Mouse (Mus musculus) liver, embryonic 15.5 days (tissue): ENCODE results near the gene Secisbp2. TPM values are rescaled to one million over a fixed set of nuclear protein-coding genes. Genes with fewer than 3 reads are reported as not detected.

Source experiments
- ATAC-seq: fragments of 200-750 bp; cut with Nextera tagmentation; 2 replicates; pipeline ENCODE4 v1.8.0; 2017; ENCODE audit warnings: moderate number of reproducible peaks, mild to moderate bottlenecking, moderate library complexity; ENCODE audit not compliant: insufficient read depth
- H3K27ac ChIP-seq: fragments of 300-500 bp; sonication (generic); replicated peaks from 2 replicates; pipeline ENCODE4 v1.5.1; 2015; ENCODE audit warnings: mild to moderate bottlenecking, inconsistent platforms
- H3K27me3 ChIP-seq: fragments of 300-500 bp; sonication (generic); 2 replicates; pipeline ENCODE4 v1.6.1; 2015; ENCODE audit warnings: mild to moderate bottlenecking, inconsistent platforms
- H3K36me3 ChIP-seq: fragments of 300-500 bp; sonication (generic); replicated peaks from 2 replicates; pipeline ENCODE4 v1.6.1; 2015; ENCODE audit warnings: moderate library complexity, mild to moderate bottlenecking, inconsistent platforms
- H3K4me1 ChIP-seq: fragments of 300-500 bp; sonication (generic); replicated peaks from 2 replicates; pipeline ENCODE4 v1.6.1; 2015; ENCODE audit warnings: inconsistent platforms
- H3K4me2 ChIP-seq: fragments of 300-500 bp; sonication (generic); 2 replicates; pipeline ENCODE4 v1.6.1; 2015; ENCODE audit warnings: moderate library complexity, mild to moderate bottlenecking, inconsistent platforms
- H3K4me3 ChIP-seq: fragments of 300-500 bp; sonication (generic); replicated peaks from 2 replicates; pipeline ENCODE4 v1.5.1; 2015; ENCODE audit warnings: mild to moderate bottlenecking, inconsistent platforms
- H3K9ac ChIP-seq: fragments of 300-500 bp; sonication (generic); 2 replicates; pipeline ENCODE4 v1.6.1; 2015; ENCODE audit warnings: moderate library complexity, mild to moderate bottlenecking, inconsistent platforms
- H3K9me3 ChIP-seq: fragments of 300-500 bp; sonication (generic); replicated peaks from 2 replicates; pipeline ENCODE4 v1.6.1; 2016; ENCODE audit warnings: inconsistent platforms
- WGBS: fragments of 180-500 bp; shearing (Covaris S2); methylation state at CpG from one replicate; pipeline ENCODE4 v1.1.7; 2015; ENCODE audit warnings: mixed read lengths; ENCODE audit not compliant: insufficient replicate concordance; 5-methylcytosine and 5-hydroxymethylcytosine counted together
- polyA plus RNA-seq: library from polyadenylated mRNA; unstranded; fragments of >200 nt; fragmentation: Nextera tagmentation; extraction: Ambion mirVana; gene quantifications from 2 replicates; pipeline ENCODE4 v1.2.1, GENCODE M21; 2015

The Secisbp2 gene
- polyA plus RNA-seq = 13.0 and 14.8 TPM in 2 replicates

DNA sequence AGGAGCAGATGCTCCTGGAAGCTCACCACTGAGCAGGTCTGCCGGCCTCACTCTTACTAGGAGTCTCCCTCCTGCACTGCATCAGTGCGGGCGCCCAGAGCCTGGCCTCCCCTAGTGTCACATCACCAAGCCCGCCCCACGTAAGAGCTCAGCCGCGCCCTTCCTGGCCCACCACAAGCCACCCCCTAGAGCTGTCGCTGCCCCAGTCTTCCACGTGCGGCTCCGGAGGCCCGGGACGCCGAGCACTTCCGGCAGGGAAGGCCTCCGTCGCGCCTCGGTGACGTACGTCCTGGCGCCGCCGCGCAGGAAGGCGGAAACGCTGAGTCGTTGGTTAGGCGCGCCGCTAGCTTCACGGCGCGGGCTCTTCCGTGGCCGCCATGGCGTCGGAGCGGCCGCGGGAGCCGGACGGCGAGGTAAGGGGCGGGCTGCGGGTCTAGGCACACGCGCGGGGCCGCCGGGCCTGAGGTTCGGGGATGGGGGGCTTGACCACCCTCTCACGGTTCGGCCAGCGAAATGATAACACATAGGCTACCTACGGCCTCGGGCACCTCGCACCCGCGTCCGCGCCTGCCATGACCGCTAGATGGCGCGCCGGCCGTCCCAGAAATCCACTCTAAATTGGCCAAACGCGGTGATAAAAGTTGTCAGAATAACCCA lies at the start of gene Secisbp2:
Gene Secisbp2 (plus strand): TSS at position 290 of the 657 bp plus-strand sequence.
- peak within 1 kb of the TSS; percentile 80 for H3K9ac ChIP-seq
- H3K27me3 ChIP-seq = no peaks in the 10 kb centered on the region
- H3K9me3 ChIP-seq = no peaks in the 10 kb centered on the region
- H3K4me2 ChIP-seq = peak within 1 kb of the TSS; percentile 90
- peaks cover 67% of the 10 kb centered on the region for H3K36me3 ChIP-seq
- peaks cover 41% of the 10 kb centered on the region for H3K4me1 ChIP-seq
- H3K4me3 ChIP-seq = peak within 1 kb of the TSS; percentile 83
- WGBS = under 1% methylated on average over 69 of the region's 69 CpGs
- peak; percentile 88 for ATAC-seq
- H3K27ac ChIP-seq = peak within 1 kb of the TSS; percentile 90

DNA sequence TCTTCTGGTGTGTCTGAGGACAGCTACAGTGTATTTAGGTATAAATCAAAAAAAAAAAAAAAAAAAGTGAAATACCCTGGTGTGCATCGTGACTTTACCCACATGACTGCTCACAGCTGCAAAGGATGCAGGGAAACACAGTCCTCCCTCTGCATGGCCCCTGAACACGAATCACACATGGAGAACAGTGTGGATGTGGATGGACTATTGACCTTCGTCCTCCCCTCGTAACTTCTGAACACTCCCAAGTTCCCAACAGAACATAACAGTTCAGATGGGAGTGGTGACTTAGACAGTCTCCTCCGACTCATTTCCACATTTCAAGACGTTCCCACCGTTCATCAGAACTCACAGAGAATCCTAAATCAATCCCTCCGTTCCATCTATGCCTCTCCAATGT lies 48.7 kb upstream of the Secisbp2 start:
- H3K4me2 ChIP-seq = no peak overlapping the region
- no peaks in the 10 kb centered on the region for H3K9me3 ChIP-seq
- no peaks in the 10 kb centered on the region for H3K4me1 ChIP-seq
- no peak overlapping the region for H3K9ac ChIP-seq
- H3K27me3 ChIP-seq = no peaks in the 10 kb centered on the region
- 66% methylated on average over 8 of the region's 8 CpGs for WGBS
- no peak overlapping the region for H3K27ac ChIP-seq
- no peaks in the 10 kb centered on the region for H3K36me3 ChIP-seq
- H3K4me3 ChIP-seq = no peak overlapping the region
- ATAC-seq = no peak

DNA sequence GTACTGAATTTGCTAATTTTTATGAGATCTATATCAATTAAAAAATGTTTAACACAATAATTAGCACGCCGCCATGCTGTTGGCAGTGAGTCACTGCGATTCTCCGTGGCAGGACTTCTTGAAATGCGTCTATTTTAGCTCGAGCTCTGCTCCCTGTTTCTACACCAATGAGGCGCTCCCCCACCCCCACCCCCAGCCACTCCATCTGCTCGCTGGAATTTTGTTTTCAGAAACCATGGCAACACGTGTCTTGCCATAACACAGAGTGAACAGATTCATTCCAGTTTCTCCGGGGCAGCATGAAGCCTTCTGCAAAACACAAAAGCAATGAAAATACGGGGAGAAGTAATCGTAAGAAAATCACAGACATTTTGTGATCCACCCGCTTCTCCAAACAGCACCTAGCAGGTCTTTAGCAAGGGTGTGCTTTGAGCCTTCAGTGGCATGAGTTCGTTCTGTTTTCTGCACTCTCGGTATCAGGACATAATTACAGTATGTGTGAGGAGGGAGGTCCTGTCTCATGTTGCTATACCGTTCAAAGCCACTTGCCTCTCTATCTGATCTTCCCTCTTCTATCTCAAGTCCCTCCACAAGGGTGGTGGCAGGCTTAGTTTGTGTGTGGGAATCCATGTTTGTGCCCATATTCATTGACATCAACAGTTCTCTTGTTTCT lies 48.1 kb upstream of the Secisbp2 start:
- ATAC-seq = no peak
- Histone ChIP-seq H3K36me3 (no peaks in the 10 kb centered on the region), H3K27me3 (no peaks in the 10 kb centered on the region), H3K27ac (no peak overlapping the region), H3K4me2 (no peak overlapping the region), H3K9me3 (no peaks in the 10 kb centered on the region), H3K4me1 (no peaks in the 10 kb centered on the region), H3K4me3 (no peak overlapping the region), H3K9ac (no peak overlapping the region)
- 42% methylated on average over 16 of the region's 16 CpGs for WGBS

DNA sequence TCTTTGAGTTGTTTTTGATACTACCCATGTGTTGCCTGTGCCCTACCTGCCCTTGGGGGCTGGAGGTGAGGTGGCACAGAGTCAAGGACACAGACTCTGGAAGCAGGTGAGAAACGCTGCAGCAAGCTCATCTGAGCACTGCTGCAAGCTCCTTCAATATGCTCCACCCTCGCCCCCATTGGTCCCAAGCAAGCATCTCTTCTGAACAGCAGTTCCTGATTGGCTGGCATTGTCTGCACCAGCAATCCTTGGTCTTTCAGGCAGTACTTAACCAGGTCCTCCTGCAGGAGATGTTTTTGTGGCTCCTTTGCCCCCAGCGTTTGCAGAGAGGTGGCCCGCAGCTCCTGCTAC lies 47.6 kb upstream of the Secisbp2 start:
- ATAC-seq = no peak
- Histone ChIP-seq H3K36me3 (no peaks in the 10 kb centered on the region), H3K27ac (no peak overlapping the region), H3K4me2 (no peak overlapping the region), H3K9ac (no peak overlapping the region), H3K4me1 (no peaks in the 10 kb centered on the region), H3K4me3 (no peak overlapping the region), H3K27me3 (no peaks in the 10 kb centered on the region), H3K9me3 (no peaks in the 10 kb centered on the region)
- WGBS = 35% methylated on average over 4 of the region's 4 CpGs

DNA sequence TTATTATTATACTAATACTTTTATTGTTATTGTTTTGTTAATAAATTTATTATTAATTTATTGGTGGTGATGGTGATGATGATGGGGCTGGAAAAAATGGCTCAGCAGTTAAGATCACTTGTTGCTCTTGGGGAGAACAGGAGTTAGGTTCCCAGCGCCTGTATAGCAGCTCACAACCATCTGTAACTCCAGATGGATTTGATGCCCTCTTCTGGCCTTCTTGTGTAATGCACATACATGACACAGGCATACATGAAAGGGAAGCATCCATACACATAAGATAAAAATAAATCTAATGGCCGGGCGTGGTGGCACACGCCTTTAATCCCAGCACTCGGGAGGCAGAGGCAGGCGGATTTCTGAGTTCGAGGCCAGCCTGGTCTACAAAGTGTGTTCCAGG lies 42.3 kb upstream of the Secisbp2 start:
- ATAC-seq = no peak
- H3K4me1 ChIP-seq = no peaks in the 10 kb centered on the region

GRCm38 (mm10) chr13:51611060-51611459 lies 40.4 kb upstream of the Secisbp2 start:
- H3K4me3 ChIP-seq = no peak overlapping the region
- H3K27me3 ChIP-seq = peaks cover 10% of the 10 kb centered on the region
- H3K9me3 ChIP-seq = no peaks in the 10 kb centered on the region
- WGBS = 30% methylated on average over 9 of the region's 9 CpGs
- H3K9ac ChIP-seq = no peak overlapping the region
- H3K27ac ChIP-seq = no peak overlapping the region
- no peaks in the 10 kb centered on the region; the same call in 1 of the 2 replicates for H3K4me1 ChIP-seq
- no peaks in the 10 kb centered on the region for H3K36me3 ChIP-seq
- no peak overlapping the region for H3K4me2 ChIP-seq
- no peak for ATAC-seq

More for the DNA sequence above, 42.3 kb upstream of the Secisbp2 start:
- no peaks in the 10 kb centered on the region for H3K36me3 ChIP-seq
- H3K9me3 ChIP-seq = no peaks in the 10 kb centered on the region
- no peak overlapping the region for H3K9ac ChIP-seq
- no peak overlapping the region for H3K27ac ChIP-seq
- WGBS = 80% methylated on average over 7 of the region's 7 CpGs
- H3K4me3 ChIP-seq = no peak overlapping the region
- H3K27me3 ChIP-seq = peaks cover 10% of the 10 kb centered on the region
- no peak overlapping the region for H3K4me2 ChIP-seq

DNA sequence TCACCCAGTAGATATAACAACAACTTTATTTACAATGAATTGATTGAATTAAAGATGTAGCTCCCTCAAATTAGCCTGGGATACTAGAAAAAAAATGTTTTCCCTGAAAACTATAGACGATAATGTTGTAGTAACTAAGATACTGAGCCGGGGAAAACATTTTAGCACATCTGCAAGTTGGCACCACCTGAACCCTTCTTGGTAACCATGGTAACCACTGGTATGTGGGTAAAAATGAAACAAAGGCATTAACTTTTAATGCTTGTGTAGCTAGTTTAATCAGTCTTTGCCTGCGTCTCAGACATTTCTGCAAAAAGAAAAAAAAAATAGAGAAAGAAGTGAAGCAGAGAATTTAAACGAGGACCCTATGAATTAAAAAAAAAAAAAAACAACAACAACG lies 40.0 kb upstream of the Secisbp2 start:
- Histone ChIP-seq H3K4me2 (no peak overlapping the region), H3K9me3 (no peaks in the 10 kb centered on the region), H3K27me3 (peaks cover 10% of the 10 kb centered on the region), H3K9ac (no peak overlapping the region), H3K4me3 (no peak overlapping the region), H3K27ac (no peak overlapping the region), H3K4me1 (no peaks in the 10 kb centered on the region; the same call in 1 of the 2 replicates), H3K36me3 (no peaks in the 10 kb centered on the region)
- WGBS = 56% methylated on average over 5 of the region's 5 CpGs
- no peak for ATAC-seq

- Histone ChIP-seq H3K27ac (no peak overlapping the region), H3K36me3 (no peaks in the 10 kb centered on the region), H3K4me1 (no peaks in the 10 kb centered on the region; the same call in 1 of the 2 replicates), H3K9me3 (no peaks in the 10 kb centered on the region), H3K27me3 (peaks cover 6% of the 10 kb centered on the region), H3K4me2 (no peak overlapping the region), H3K9ac (no peak overlapping the region), H3K4me3 (no peak overlapping the region)
- WGBS = 42% methylated on average over 10 of the region's 10 CpGs
- no peak for ATAC-seq
Observed at GRCm38 (mm10) chr13:51615815-51616214, 35.7 kb upstream of the Secisbp2 start.

- H3K4me3 ChIP-seq = no peak overlapping the region
- no peak overlapping the region for H3K9ac ChIP-seq
- WGBS = 18% methylated on average over 12 of the region's 12 CpGs
- no peak overlapping the region for H3K27ac ChIP-seq
- no peaks in the 10 kb centered on the region for H3K36me3 ChIP-seq
- no peak overlapping the region for H3K4me2 ChIP-seq
- H3K4me1 ChIP-seq = no peaks in the 10 kb centered on the region; the same call in 1 of the 2 replicates
- H3K27me3 ChIP-seq = peaks cover 6% of the 10 kb centered on the region; the same call in 1 of the 2 replicates
- H3K9me3 ChIP-seq = no peaks in the 10 kb centered on the region
- no peak for ATAC-seq
Observed at GRCm38 (mm10) chr13:51616417-51617044, 35.0 kb upstream of the Secisbp2 start.

DNA sequence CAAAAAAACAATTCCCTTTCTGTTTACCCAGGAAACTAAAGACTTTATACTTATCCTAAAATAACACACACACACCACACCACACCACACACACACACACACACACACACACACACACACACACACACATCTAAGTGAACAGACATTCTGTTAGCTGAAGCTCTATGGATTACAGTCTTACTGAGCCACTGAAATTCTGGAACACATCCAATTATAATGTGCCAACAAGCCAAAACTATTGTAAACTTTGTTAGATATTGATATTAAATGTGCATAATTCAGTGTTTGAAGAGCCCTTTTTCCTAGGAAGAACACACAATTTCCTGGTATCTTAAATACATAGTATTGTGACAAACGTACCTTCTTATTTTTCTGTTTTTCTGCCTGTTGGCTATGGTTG lies 34.2 kb upstream of the Secisbp2 start:
- no peak for ATAC-seq
- 36% methylated on average over 1 of the region's 1 CpGs for WGBS
- no peak overlapping the region for H3K27ac ChIP-seq

GRCm38 (mm10) chr13:51617861-51618260 lies 33.6 kb upstream of the Secisbp2 start:
- no peaks in the 10 kb centered on the region for H3K9me3 ChIP-seq
- H3K36me3 ChIP-seq = no peaks in the 10 kb centered on the region
- H3K27ac ChIP-seq = no peak overlapping the region
- H3K4me3 ChIP-seq = no peak overlapping the region
- peaks cover 2% of the 10 kb centered on the region; the same call in 1 of the 2 replicates for H3K27me3 ChIP-seq
- 20% methylated on average over 6 of the region's 6 CpGs for WGBS
- no peaks in the 10 kb centered on the region; the same call in 1 of the 2 replicates for H3K4me1 ChIP-seq
- no peak overlapping the region for H3K4me2 ChIP-seq
- ATAC-seq = no peak
- H3K9ac ChIP-seq = no peak overlapping the region

More for the DNA sequence above, 34.2 kb upstream of the Secisbp2 start:
- Histone ChIP-seq H3K9me3 (no peaks in the 10 kb centered on the region), H3K36me3 (no peaks in the 10 kb centered on the region), H3K4me3 (no peak overlapping the region), H3K27me3 (peaks cover 6% of the 10 kb centered on the region; the same call in 1 of the 2 replicates), H3K4me1 (no peaks in the 10 kb centered on the region; the same call in 1 of the 2 replicates), H3K9ac (no peak overlapping the region), H3K4me2 (no peak overlapping the region)
